Mouse (Mus musculus) neural tube, embryonic 11.5 days (tissue): ENCODE data around the gene Kcnab2. TPM values are rescaled to one million over a fixed set of nuclear protein-coding genes. Genes with fewer than 3 reads are reported as not detected.

Experiments used
- ATAC-seq: fragments of 200-750 bp; cut with Nextera tagmentation; 2 replicates; pipeline ENCODE4 v1.8.0; 2017; ENCODE audit warnings: moderate number of reproducible peaks, mild to moderate bottlenecking, moderate TSS enrichment, moderate library complexity; ENCODE audit not compliant: insufficient read depth, low FRiP score, low TSS enrichment
- DNase-seq: peaks from one replicate; pipeline ENCODE4 v3.0.0-alpha.2; 2015; ENCODE audit warnings: low spot score
- H3K27ac ChIP-seq: fragments of 300-500 bp; sonication (generic); 2 replicates; pipeline ENCODE4 v1.5.1; 2014; ENCODE audit warnings: low read depth, mild to moderate bottlenecking, low read length
- H3K27me3 ChIP-seq: fragments of 300-500 bp; sonication (generic); 2 replicates; pipeline ENCODE4 v1.6.1; 2014; ENCODE audit warnings: mild to moderate bottlenecking, low read length, mixed read lengths; ENCODE audit not compliant: control insufficient read depth, insufficient read depth
- H3K36me3 ChIP-seq: fragments of 300-500 bp; sonication (generic); 2 replicates; pipeline ENCODE4 v1.6.1; 2014; ENCODE audit warnings: mild to moderate bottlenecking, low read length, moderate library complexity, mixed read lengths; ENCODE audit not compliant: control insufficient read depth, insufficient read depth
- H3K4me1 ChIP-seq: fragments of 300-500 bp; sonication (generic); 2 replicates; pipeline ENCODE4 v1.6.1; 2014; ENCODE audit warnings: low read length, mixed read lengths; ENCODE audit not compliant: control insufficient read depth, insufficient read depth
- H3K4me2 ChIP-seq: fragments of 300-500 bp; sonication (generic); 2 replicates; pipeline ENCODE4 v1.6.1; 2014; ENCODE audit warnings: low read depth, mild to moderate bottlenecking, moderate library complexity
- H3K4me3 ChIP-seq: fragments of 300-500 bp; sonication (generic); 2 replicates; pipeline ENCODE4 v1.5.1; 2014; ENCODE audit warnings: low read depth, low read length
- H3K9ac ChIP-seq: fragments of 300-500 bp; sonication (generic); 2 replicates; pipeline ENCODE4 v1.6.1; 2014; ENCODE audit warnings: mild to moderate bottlenecking, low read length
- H3K9me3 ChIP-seq: fragments of 300-500 bp; sonication (generic); 2 replicates; pipeline ENCODE4 v1.6.1; 2016; ENCODE audit warnings: low read length; ENCODE audit not compliant: control insufficient read depth
- WGBS: fragments of 180-500 bp; shearing (Covaris S2); extraction: QIAGEN DNeasy Blood & Tissue Kit; methylation state at CpG from one replicate; pipeline ENCODE4 v1.1.7; 2014; 5-methylcytosine and 5-hydroxymethylcytosine counted together
- polyA plus RNA-seq: library from polyadenylated mRNA; unstranded; fragments of >200 nt; fragmentation: Nextera tagmentation; extraction: Ambion mirVana; gene quantifications from 2 replicates; pipeline ENCODE4 v1.2.1, GENCODE M21; 2014

Gene Kcnab2
- polyA plus RNA-seq, 1 experiment from 2014 or later = 8.6 TPM

- DNase-seq (no peak), ATAC-seq (no peak)
- Histone ChIP-seq H3K9ac (no peak overlapping the region), H3K4me1 (no peaks in the 10 kb centered on the region), H3K4me3 (no peak overlapping the region), H3K36me3 (no peaks in the 10 kb centered on the region), H3K27ac (no peak overlapping the region), H3K27me3 (no peaks in the 10 kb centered on the region), H3K9me3 (no peaks in the 10 kb centered on the region), H3K4me2 (no peak overlapping the region)
- WGBS = 88% methylated on average over 10 of the region's 10 CpGs
These were observed 31.5 kb downstream of the Kcnab2 start for GRCm38 (mm10) chr4:152446178-152446577.

- ATAC-seq (no peak), DNase-seq (no peak)
- WGBS = 29% methylated on average over 9 of the region's 9 CpGs
- no peak overlapping the region for H3K4me2 ChIP-seq
- no peaks in the 10 kb centered on the region for H3K4me1 ChIP-seq
- H3K9ac ChIP-seq = no peak overlapping the region
- no peak overlapping the region for H3K27ac ChIP-seq
- no peaks in the 10 kb centered on the region for H3K9me3 ChIP-seq
- H3K27me3 ChIP-seq = no peaks in the 10 kb centered on the region
- no peaks in the 10 kb centered on the region for H3K36me3 ChIP-seq
- H3K4me3 ChIP-seq = no peak overlapping the region
These were observed 36.1 kb downstream of the Kcnab2 start for GRCm38 (mm10) chr4:152441536-152441935.

GRCm38 (mm10) chr4:152440882-152441281 is 36.8 kb downstream of the Kcnab2 start:
- no peak overlapping the region for H3K4me2 ChIP-seq
- no peak overlapping the region for H3K27ac ChIP-seq
- ATAC-seq = no peak
- no peaks in the 10 kb centered on the region for H3K27me3 ChIP-seq
- no peaks in the 10 kb centered on the region for H3K36me3 ChIP-seq
- no peak overlapping the region for H3K4me3 ChIP-seq
- H3K4me1 ChIP-seq = no peaks in the 10 kb centered on the region
- WGBS = 62% methylated on average over 9 of the region's 9 CpGs
- no peaks in the 10 kb centered on the region for H3K9me3 ChIP-seq
- no peak for DNase-seq
- no peak overlapping the region for H3K9ac ChIP-seq

GRCm38 (mm10) chr4:152435255-152435654 is 42.4 kb downstream of the Kcnab2 start:
- Histone ChIP-seq H3K27ac (no peak overlapping the region), H3K36me3 (no peaks in the 10 kb centered on the region), H3K27me3 (no peaks in the 10 kb centered on the region), H3K4me2 (peak overlapping the region; percentile 51), H3K9ac (0 out of 2 replicates have a peak overlapping the region, but pooled peaks have one; percentile 39), H3K4me3 (no peak overlapping the region; the same call in 1 of the 2 replicates), H3K9me3 (no peaks in the 10 kb centered on the region), H3K4me1 (no peaks in the 10 kb centered on the region)
- WGBS = 10% methylated on average over 10 of the region's 10 CpGs
- DNase-seq (peak; percentile 87), ATAC-seq (peak; percentile 46; the same call in 1 of the 2 replicates)

GRCm38 (mm10) chr4:152434836-152435235 is 42.8 kb downstream of the Kcnab2 start:
- Histone ChIP-seq H3K4me2 (peak overlapping the region; percentile 51), H3K27ac (no peak overlapping the region), H3K4me1 (no peaks in the 10 kb centered on the region), H3K9me3 (no peaks in the 10 kb centered on the region), H3K9ac (0 out of 2 replicates have a peak overlapping the region, but pooled peaks have one; percentile 39), H3K36me3 (no peaks in the 10 kb centered on the region), H3K4me3 (no peak overlapping the region; the same call in 1 of the 2 replicates), H3K27me3 (no peaks in the 10 kb centered on the region)
- DNase-seq (peak; percentile 91), ATAC-seq (peak; percentile 93)
- WGBS = 0% methylated on average over 9 of the region's 9 CpGs

GRCm38 (mm10) chr4:152432308-152432707 is 45.4 kb downstream of the Kcnab2 start:
- Histone ChIP-seq H3K4me3 (no peak overlapping the region), H3K27ac (no peak overlapping the region), H3K9me3 (no peaks in the 10 kb centered on the region), H3K36me3 (no peaks in the 10 kb centered on the region), H3K27me3 (no peaks in the 10 kb centered on the region), H3K9ac (no peak overlapping the region), H3K4me1 (no peaks in the 10 kb centered on the region), H3K4me2 (no peak overlapping the region)
- DNase-seq (peak; percentile 46), ATAC-seq (no peak)
- WGBS = 52% methylated on average over 5 of the region's 5 CpGs

- no peaks in the 10 kb centered on the region for H3K4me1 ChIP-seq
- no peaks in the 10 kb centered on the region for H3K36me3 ChIP-seq
- ATAC-seq = no peak
- H3K27me3 ChIP-seq = no peaks in the 10 kb centered on the region
- no peak for DNase-seq
- no peak overlapping the region for H3K9ac ChIP-seq
- WGBS = 65% methylated on average over 8 of the region's 8 CpGs
- no peak overlapping the region for H3K4me3 ChIP-seq
- H3K4me2 ChIP-seq = no peak overlapping the region
- H3K9me3 ChIP-seq = no peaks in the 10 kb centered on the region
- H3K27ac ChIP-seq = no peak overlapping the region
These were observed 49.4 kb downstream of the Kcnab2 start for GRCm38 (mm10) chr4:152428259-152428658.

- Histone ChIP-seq H3K27ac (no peak overlapping the region), H3K36me3 (no peaks in the 10 kb centered on the region), H3K27me3 (no peaks in the 10 kb centered on the region), H3K4me2 (no peak overlapping the region), H3K9me3 (no peaks in the 10 kb centered on the region), H3K9ac (no peak overlapping the region), H3K4me1 (no peaks in the 10 kb centered on the region), H3K4me3 (no peak overlapping the region)
- ATAC-seq (no peak), DNase-seq (peak; percentile 40)
- WGBS = 70% methylated on average over 5 of the region's 5 CpGs
These were observed 52.7 kb downstream of the Kcnab2 start for GRCm38 (mm10) chr4:152424922-152425321.

GRCm38 (mm10) chr4:152424341-152424740 is 53.3 kb downstream of the Kcnab2 start:
- Histone ChIP-seq H3K4me3 (no peak overlapping the region), H3K4me1 (no peaks in the 10 kb centered on the region), H3K36me3 (no peaks in the 10 kb centered on the region), H3K9me3 (no peaks in the 10 kb centered on the region), H3K27ac (no peak overlapping the region), H3K9ac (no peak overlapping the region), H3K4me2 (no peak overlapping the region), H3K27me3 (no peaks in the 10 kb centered on the region)
- ATAC-seq (no peak), DNase-seq (peak; percentile 53)
- 41% methylated on average over 4 of the region's 4 CpGs for WGBS
